Mouse (Mus musculus) kidney, embryonic 14.5 days (tissue): ENCODE data around the gene Mrgpre. TPM values are rescaled to one million over a fixed set of nuclear protein-coding genes. Genes with fewer than 3 reads are reported as not detected.

ENCODE experiments used
- ATAC-seq: fragments of 200-750 bp; cut with Nextera tagmentation; 2 replicates; pipeline ENCODE4 v1.8.0; 2017; ENCODE audit warnings: moderate number of reproducible peaks, mild to moderate bottlenecking, moderate TSS enrichment, moderate library complexity; ENCODE audit not compliant: low FRiP score, low TSS enrichment
- H3K27ac ChIP-seq: fragments of 300-500 bp; sonication (generic); 2 replicates; pipeline ENCODE4 v1.5.1; 2014; ENCODE audit warnings: low read depth, mild to moderate bottlenecking, low read length, moderate library complexity, mixed read lengths
- H3K27me3 ChIP-seq: fragments of 300-500 bp; sonication (generic); 2 replicates; pipeline ENCODE4 v1.6.1; 2014; ENCODE audit warnings: mild to moderate bottlenecking, low read length; ENCODE audit not compliant: control insufficient read depth, insufficient read depth
- H3K36me3 ChIP-seq: fragments of 300-500 bp; sonication (generic); 2 replicates; pipeline ENCODE4 v1.6.1; 2014; ENCODE audit warnings: low read length, mixed read lengths; ENCODE audit not compliant: control insufficient read depth, insufficient read depth
- H3K4me1 ChIP-seq: fragments of 300-500 bp; sonication (generic); 2 replicates; pipeline ENCODE4 v1.6.1; 2014; ENCODE audit warnings: low read length, mixed read lengths; ENCODE audit not compliant: control insufficient read depth, insufficient read depth
- H3K4me2 ChIP-seq: fragments of 300-500 bp; sonication (generic); replicated peaks from 2 replicates; pipeline ENCODE4 v1.6.1; 2014; ENCODE audit warnings: low read depth, mild to moderate bottlenecking, low read length
- H3K4me3 ChIP-seq: fragments of 300-500 bp; sonication (generic); 2 replicates; pipeline ENCODE4 v1.5.1; 2014; ENCODE audit warnings: mild to moderate bottlenecking, low read length
- H3K9ac ChIP-seq: fragments of 300-500 bp; sonication (generic); 2 replicates; pipeline ENCODE4 v1.6.1; 2014; ENCODE audit warnings: low read depth, mild to moderate bottlenecking, low read length, moderate library complexity
- H3K9me3 ChIP-seq: fragments of 300-500 bp; sonication (generic); 2 replicates; pipeline ENCODE4 v1.6.1; 2016; ENCODE audit warnings: low read length; ENCODE audit not compliant: control insufficient read depth
- WGBS: fragments of 180-500 bp; shearing (Covaris S2); extraction: QIAGEN DNeasy Blood & Tissue Kit; methylation state at CpG from one replicate; pipeline ENCODE4 v1.1.7; 2014; 5-methylcytosine and 5-hydroxymethylcytosine counted together
- polyA plus RNA-seq: library from polyadenylated mRNA; unstranded; fragments of >200 nt; fragmentation: Nextera tagmentation; extraction: Ambion mirVana; gene quantifications from 2 replicates; pipeline ENCODE4 v1.2.1, GENCODE M21; 2014

Mrgpre gene
- polyA plus RNA-seq, result 0.86 and 1.8 TPM in 2 replicates

DNA sequence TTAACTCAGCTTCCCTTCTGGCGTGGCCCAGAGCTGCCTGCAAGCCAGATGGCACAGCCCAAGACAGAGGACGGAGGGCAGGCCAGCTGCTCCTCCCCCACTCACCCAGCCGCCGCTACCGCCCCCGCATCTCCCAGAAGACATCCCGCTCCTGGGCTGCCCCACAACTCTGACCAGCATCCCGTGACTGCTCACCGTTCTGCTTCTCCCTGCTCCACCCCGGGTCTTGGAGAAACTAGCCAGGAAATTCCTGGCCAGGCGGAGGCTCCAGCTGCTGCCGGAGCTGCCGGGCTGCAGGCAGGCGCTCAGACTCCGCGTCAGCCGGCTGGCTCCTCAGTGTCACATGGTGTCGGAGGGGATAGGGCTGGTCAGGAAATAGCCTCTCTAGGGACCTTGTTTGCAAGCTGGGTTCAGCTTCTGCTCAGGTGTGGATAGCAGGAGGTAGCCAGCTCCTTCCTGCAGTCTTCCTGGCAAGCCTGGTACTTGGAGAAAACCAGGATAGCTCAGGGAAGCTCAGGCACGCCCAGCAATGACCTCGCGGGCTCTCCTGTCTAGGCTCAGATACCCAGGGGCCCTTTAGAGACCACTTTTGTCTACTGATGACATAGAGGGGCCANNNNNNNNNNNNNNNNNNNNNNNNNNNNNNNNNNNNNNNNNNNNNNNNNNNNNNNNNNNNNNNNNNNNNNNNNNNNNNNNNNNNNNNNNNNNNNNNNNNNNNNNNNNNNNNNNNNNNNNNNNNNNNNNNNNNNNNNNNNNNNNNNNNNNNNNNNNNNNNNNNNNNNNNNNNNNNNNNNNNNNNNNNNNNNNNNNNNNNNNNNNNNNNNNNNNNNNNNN lies at the start of gene Mrgpre:
Gene Mrgpre, minus strand, starts transcription at position 505 of the 834 bp plus-strand sequence.
- Histone ChIP-seq H3K9me3 (no peaks in the 10 kb centered on the region), H3K36me3 (no peaks in the 10 kb centered on the region), H3K27ac (peak within 1 kb of the TSS; percentile 85), H3K4me3 (peak within 1 kb of the TSS; percentile 36), H3K4me2 (peak within 1 kb of the TSS; percentile 52), H3K4me1 (peaks cover 16% of the 10 kb centered on the region), H3K9ac (peak within 1 kb of the TSS; percentile 36), H3K27me3 (no peaks in the 10 kb centered on the region)
- 2% methylated on average over 18 of the region's 21 CpGs for WGBS
- peak; percentile 94 for ATAC-seq

DNA sequence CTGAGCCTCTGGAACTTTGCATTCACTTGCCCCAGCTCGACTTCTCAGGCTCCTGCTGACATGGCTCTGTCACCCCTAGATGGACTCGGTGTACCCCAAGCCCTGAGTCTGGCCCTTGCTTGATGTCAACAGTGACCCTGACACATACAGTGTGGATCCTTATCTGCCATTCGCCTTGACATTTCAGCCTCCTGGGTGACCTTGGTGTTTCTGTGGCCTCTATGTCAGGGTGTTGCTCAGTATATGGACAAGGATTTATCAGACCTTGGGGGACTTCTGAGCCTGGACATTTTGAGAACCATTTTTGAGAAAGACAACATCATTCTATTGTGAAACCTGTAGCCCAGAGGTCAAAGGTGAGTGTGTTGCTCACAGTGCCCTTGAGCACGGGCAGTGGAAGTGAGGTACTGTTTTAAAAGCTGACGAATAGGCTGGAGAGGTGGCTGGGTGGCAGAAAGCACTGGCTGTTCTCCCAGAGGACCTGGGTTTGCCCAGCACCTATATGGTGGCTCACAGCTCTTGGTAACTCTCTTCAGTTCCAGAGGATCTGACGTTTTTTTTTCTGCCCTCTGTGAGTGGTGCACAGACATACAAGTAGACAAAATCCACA lies 49.4 kb upstream of the Mrgpre start:
- no peak overlapping the region for H3K4me3 ChIP-seq
- no peak for ATAC-seq
- H3K4me1 ChIP-seq, result peaks cover 4% of the 10 kb centered on the region; the same call in 1 of the 2 replicates
- 79% methylated on average over 6 of the region's 6 CpGs for WGBS
- H3K36me3 ChIP-seq, result peaks cover 19% of the 10 kb centered on the region; the same call in 1 of the 2 replicates
- H3K27ac ChIP-seq, result no peak overlapping the region
- no peaks in the 10 kb centered on the region for H3K9me3 ChIP-seq
- H3K9ac ChIP-seq, result no peak overlapping the region
- H3K27me3 ChIP-seq, result no peaks in the 10 kb centered on the region
- no peak overlapping the region for H3K4me2 ChIP-seq

DNA sequence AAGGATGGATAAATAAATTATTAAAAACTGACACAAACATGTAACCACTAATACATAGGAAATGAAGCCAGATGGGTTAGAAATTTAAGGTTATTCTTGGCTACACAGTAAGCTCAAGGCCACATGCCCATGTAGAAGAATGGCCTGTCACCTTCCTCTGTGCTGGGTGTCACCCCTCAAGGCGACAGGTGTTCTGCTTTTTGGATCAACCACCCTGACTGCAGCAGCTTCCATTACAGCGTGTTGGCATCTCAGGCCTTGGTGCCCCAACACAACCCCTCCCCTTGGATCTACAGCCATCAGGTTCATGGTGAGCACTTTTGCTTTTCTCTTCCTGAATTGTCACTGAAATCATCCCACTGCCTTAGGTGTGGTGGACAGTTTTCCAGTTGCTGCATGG lies 48.3 kb upstream of the Mrgpre start:
- H3K4me2 ChIP-seq, result no peak overlapping the region
- peaks cover 4% of the 10 kb centered on the region; the same call in 1 of the 2 replicates for H3K4me1 ChIP-seq
- no peaks in the 10 kb centered on the region for H3K9me3 ChIP-seq
- WGBS, result 87% methylated on average over 2 of the region's 2 CpGs
- no peak overlapping the region for H3K27ac ChIP-seq
- no peak for ATAC-seq
- H3K27me3 ChIP-seq, result no peaks in the 10 kb centered on the region
- H3K4me3 ChIP-seq, result no peak overlapping the region
- H3K36me3 ChIP-seq, result peaks cover 10% of the 10 kb centered on the region; the same call in 1 of the 2 replicates
- H3K9ac ChIP-seq, result no peak overlapping the region

DNA sequence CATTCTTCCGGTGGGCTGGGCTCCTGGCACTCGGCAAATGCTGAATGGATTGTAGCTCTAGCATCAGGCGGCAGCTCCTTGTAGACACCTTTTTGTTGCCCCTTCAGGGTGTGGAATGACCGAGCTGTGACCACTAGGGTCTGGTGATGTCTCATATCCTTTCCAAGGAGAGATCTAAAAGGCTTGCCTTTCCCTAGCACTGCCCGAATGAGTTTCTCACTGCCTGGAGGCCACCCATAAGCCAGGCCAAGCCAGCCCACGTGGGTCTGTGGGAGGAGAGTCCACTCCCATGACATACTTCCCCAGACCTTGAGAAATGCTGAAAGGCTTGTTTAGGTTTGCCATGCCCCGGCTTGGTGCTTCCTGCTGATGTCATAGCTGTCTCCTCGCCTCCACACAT lies 47.9 kb upstream of the Mrgpre start:
- Histone ChIP-seq H3K4me1 (peaks cover 4% of the 10 kb centered on the region; the same call in 1 of the 2 replicates), H3K9ac (no peak overlapping the region), H3K36me3 (peaks cover 10% of the 10 kb centered on the region; the same call in 1 of the 2 replicates), H3K27me3 (no peaks in the 10 kb centered on the region), H3K9me3 (no peaks in the 10 kb centered on the region), H3K4me2 (no peak overlapping the region), H3K4me3 (no peak overlapping the region), H3K27ac (no peak overlapping the region)
- no peak for ATAC-seq
- 75% methylated on average over 8 of the region's 8 CpGs for WGBS

DNA sequence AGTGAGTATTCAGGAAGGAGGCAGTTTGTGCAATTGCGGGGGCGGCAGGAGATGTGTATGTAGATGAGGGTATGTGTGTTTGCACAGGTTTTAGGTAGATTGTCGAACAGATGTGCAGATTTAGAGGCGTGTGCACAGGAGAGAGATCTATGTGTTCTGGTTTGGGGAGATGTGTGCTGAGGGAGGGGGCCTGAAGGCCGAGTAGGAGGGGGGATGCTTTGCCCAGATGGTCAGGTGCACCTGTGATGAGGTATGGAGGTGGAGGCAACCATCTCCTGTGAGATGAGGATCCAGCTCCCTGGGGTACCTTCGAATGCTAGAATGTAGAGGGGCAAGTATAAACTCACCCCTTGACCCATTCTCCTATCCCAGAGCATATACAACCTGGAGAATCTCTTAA lies 46.1 kb upstream of the Mrgpre start:
- no peak overlapping the region; the same call in 1 of the 2 replicates for H3K27ac ChIP-seq
- H3K36me3 ChIP-seq, result peaks cover 5% of the 10 kb centered on the region; the same call in 1 of the 2 replicates
- H3K4me3 ChIP-seq, result peak overlapping the region; percentile 53
- H3K9me3 ChIP-seq, result no peaks in the 10 kb centered on the region
- H3K27me3 ChIP-seq, result no peaks in the 10 kb centered on the region
- H3K9ac ChIP-seq, result peak overlapping the region; percentile 56
- H3K4me1 ChIP-seq, result peaks cover 4% of the 10 kb centered on the region; the same call in 1 of the 2 replicates
- 12% methylated on average over 6 of the region's 6 CpGs for WGBS
- peak overlapping the region; percentile 86 for H3K4me2 ChIP-seq
- ATAC-seq, result peak; percentile 8

DNA sequence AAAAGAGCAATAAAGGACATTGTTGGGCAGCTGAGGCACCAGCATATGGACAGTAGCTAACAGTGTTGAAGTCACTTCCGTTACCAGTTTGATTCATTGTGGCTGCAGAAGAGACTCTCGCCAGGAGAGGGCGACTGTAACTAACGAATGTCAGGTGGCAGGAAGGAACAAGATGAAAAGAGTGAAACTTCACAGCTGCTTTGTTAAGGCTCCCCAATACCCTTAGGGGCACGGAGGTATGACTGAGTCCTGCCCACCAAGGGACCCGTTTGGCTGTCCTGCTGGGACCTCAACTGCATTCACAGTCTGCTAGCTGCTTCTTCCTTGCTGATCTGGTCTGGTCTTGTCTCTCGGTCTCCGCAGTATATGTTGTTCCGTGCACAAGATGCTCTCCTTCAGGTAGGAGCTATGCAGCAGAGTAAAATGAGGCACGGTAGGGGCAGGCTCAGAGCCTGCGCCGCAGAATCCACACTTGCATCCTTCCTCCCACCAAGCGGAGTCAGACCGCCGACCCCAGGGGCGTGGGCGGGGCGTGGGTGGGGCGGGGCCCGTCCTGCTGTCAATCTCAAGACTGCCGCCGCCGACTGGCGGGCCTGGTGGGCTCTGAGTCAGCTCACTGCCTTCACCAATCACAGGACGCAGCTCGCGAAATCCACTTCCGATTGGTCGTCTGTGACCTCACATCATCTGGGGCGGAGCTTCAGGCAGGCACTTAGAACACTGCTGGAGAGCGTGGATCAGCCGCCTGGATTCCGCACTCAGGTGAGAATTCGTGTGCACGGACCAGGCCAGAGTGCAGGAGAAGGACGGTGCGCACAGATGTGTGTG lies 45.4 kb upstream of the Mrgpre start:
- Histone ChIP-seq H3K27ac (peak overlapping the region; percentile 86), H3K4me1 (peaks cover 4% of the 10 kb centered on the region; the same call in 1 of the 2 replicates), H3K36me3 (peaks cover 5% of the 10 kb centered on the region; the same call in 1 of the 2 replicates), H3K9ac (peak overlapping the region; percentile 69), H3K9me3 (no peaks in the 10 kb centered on the region), H3K4me2 (peak overlapping the region; percentile 86), H3K4me3 (peak overlapping the region; percentile 53), H3K27me3 (no peaks in the 10 kb centered on the region)
- peak; percentile 98 for ATAC-seq
- WGBS, result 2% methylated on average over 37 of the region's 37 CpGs

DNA sequence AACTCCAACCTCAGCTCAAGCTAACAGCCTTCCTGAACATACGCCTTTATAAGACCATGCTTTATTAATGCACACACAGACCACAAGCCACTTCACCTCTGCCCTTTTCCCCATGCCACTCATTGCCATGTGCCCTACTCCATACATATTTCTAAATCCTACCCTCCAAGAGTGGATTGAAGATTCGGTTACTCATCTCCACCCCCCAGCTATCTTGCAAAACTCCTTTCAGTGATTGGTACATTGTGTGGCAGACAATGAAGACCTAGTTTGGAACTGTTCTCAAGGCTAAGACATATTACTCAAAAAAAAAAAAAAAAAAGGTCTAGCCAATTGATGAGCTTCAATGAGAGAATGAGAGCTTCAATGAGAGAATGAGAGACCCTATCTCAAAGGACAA lies 42.7 kb upstream of the Mrgpre start:
- peaks cover 12% of the 10 kb centered on the region for H3K4me1 ChIP-seq
- 88% methylated on average over 2 of the region's 2 CpGs for WGBS
- no peak overlapping the region for H3K27ac ChIP-seq
- no peak for ATAC-seq
- H3K36me3 ChIP-seq, result no peaks in the 10 kb centered on the region
- H3K9ac ChIP-seq, result no peak overlapping the region
- no peak overlapping the region for H3K4me2 ChIP-seq
- H3K27me3 ChIP-seq, result no peaks in the 10 kb centered on the region
- no peak overlapping the region for H3K4me3 ChIP-seq
- no peaks in the 10 kb centered on the region for H3K9me3 ChIP-seq

DNA sequence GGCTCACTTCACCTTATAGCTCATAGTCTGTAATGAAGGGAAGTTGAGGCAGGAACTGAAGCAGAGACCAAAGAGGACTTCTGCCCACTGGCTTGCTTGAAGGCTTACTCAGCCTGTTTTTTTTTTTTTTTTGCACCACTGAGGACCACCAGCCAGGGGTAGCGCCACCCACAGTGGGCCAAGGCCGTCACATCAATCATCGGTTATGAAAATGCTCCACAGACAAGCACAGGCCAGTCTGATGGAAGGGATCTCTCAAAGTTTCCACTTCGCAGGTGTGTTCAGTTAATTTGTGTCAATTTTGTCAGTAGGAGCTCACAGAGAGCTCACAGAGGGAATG lies 38.9 kb upstream of the Mrgpre start:
- H3K4me3 ChIP-seq, result peak overlapping the region; percentile 67
- WGBS, result 81% methylated on average over 4 of the region's 4 CpGs
- peaks cover 11% of the 10 kb centered on the region for H3K4me1 ChIP-seq
- peak overlapping the region; percentile 82 for H3K27ac ChIP-seq
- H3K9ac ChIP-seq, result peak overlapping the region; percentile 48; the same call in 1 of the 2 replicates
- no peaks in the 10 kb centered on the region for H3K9me3 ChIP-seq
- H3K4me2 ChIP-seq, result peak overlapping the region; percentile 59
- no peaks in the 10 kb centered on the region for H3K27me3 ChIP-seq
- H3K36me3 ChIP-seq, result peaks cover 5% of the 10 kb centered on the region; the same call in 1 of the 2 replicates
- ATAC-seq, result no peak; the same call in 1 of the 2 replicates
